Mouse (Mus musculus): Measurements from ENCODE around the gene Fam234a.

Fam234a gene

GRCm38 (mm10) chr17:26168039-26168438 lies 76.0 kb downstream of the Fam234a start:
- no peak for DNase-seq (ENCODE audit: low spot score)

- DNase-seq (ENCODE audit: low spot score): no peak
These were observed 81.3 kb downstream of the Fam234a start for GRCm38 (mm10) chr17:26162736-26163135.
